Mouse (Mus musculus) adrenal gland (tissue): ENCODE data around the gene Olfr764-ps1.
"Not testable (repeated sequence)": the region's sequence is repeated elsewhere in the genome, so short reads cannot be mapped to it uniquely, and the experiment has no call there.

ENCODE experiments used
- intact Hi-C: fragments of 180-260 bp; cut with DNase I; formaldehyde crosslinking; loops from one replicate; pipeline ENCODE4 v1.15.1; 2025
- long read RNA-seq, 2 experiments: library from polyadenylated mRNA; unstranded; transcript quantifications; one replicate each; pipeline ENCODE4 v2.0.0; 2020; ENCODE audit warnings: borderline replicate concordance in 1 of 2; ENCODE audit not compliant: insufficient replicate concordance in 1 of 2

Olfr764-ps1 gene
- long read RNA-seq, experiment 1, result 0 reads
- long read RNA-seq, experiment 2, result 0 reads

DNA sequence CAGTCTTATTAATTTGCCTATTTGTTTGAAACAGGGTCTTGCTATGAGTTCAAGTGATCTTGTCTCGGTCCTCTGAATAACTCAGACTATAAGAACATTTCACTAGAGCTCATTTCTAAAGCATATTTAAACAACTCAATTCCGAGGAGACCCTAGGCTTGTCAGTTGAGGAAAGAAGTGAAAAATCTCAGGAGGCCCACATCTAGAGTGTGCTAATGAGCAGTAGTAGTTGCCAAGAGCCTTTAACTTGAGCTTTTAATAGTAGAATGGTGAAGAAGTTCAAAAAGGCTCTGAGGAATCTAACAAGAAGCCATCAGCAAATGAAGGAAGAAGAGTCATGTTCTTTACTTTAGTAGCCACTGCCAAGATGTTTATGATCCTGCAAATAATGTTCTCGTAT, at the start of gene Olfr764-ps1:
Gene Olfr764-ps1, minus strand, starts transcription at position 101 of the 400 bp plus-strand sequence.
- intact Hi-C loops, result no loop called here

DNA sequence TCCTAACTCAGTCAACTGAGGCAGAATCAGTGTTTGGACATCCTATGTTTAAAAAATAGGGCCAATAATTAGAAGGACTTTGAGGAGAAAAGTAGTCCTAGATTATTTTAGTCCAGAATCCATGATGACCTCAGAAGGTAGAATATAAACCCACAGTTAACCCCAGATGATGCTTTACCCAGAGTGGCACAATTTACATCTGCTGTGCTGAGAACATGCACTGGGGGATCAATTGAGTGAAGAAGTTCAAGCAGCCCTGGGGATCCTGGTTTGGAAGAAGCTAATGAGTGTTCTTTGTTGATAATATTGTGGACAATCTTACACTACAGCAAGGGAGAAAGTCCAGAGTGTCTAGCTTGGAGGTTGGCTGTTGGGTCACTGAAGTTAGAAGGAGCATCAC, 43.1 kb upstream of the Olfr764-ps1 start, which contains the start of gene Olfr767:
Gene Olfr767, minus strand, starts transcription at position 101 of the 400 bp plus-strand sequence.
- intact Hi-C loops, result not testable (repeated sequence)

DNA sequence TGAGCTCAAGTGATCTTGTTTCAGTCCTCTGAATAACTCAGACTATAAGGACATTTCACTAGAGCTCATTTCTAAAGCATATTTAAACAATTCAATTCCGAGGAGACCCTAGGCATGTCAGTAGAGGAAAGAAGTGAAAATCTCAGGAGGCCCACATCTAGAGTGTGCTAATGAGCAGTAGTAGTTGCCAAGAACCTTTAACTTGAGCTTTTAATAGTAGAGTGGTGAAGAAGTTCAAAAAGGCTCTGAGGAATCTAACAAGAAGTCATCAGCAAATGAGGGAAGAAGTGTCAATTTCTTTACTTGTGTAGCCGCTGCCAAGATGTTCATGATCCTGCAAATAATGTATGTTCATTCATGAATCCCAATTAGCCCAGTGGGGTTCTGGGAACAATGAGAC, 29.2 kb upstream of the Olfr764-ps1 start, which contains the start of gene Olfr766-ps1:
Gene Olfr766-ps1, minus strand, starts transcription at position 101 of the 400 bp plus-strand sequence.
- intact Hi-C loops, result no loop called here

DNA sequence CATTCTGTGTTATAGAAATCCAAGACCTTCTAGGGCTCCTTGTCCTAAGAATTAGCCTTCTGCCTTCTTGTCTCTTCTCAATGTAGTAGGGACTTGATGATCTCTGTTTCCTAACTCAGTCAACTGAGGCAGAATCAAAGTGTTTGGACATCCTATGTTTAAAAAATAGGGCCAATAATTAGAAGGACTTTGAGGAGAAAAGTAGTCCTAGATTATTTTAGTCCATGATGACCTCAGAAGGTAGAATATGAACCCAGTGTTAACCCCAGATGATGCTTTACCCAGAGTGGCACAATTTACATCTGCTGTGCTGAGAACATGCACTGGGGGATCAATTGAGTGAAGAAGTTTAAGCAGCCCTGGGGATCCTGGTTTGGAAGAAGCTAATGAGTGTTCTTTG, 10.2 kb upstream of the Olfr764-ps1 start, which contains the start of gene Olfr765:
Gene Olfr765, minus strand, starts transcription at position 101 of the 400 bp plus-strand sequence.
- intact Hi-C loops, result not testable (repeated sequence)

DNA sequence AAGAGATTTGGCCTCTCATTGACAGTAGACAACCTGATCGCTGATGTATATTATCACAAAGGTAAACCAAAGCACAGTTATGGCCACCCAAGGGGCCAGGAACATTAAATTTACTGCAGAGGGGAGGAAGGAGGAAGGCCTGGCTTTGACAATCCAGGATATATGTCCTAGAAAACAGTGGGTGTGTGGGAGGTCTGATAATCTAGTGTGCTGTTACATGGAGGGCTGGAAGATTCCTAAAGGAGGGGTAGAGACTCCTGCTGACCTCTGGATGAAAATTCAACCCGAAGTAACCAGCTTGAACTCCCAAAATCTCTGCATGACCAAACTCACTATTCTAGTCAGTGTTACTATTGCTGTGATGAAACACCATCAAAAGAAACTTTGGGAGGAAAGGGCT, 11.4 kb downstream of the Olfr764-ps1 start:
- intact Hi-C loops, result loop anchor here (10.0 kb wide), 1 partner anchor 1066 kb away; no protein-coding TSS in a partner anchor

DNA sequence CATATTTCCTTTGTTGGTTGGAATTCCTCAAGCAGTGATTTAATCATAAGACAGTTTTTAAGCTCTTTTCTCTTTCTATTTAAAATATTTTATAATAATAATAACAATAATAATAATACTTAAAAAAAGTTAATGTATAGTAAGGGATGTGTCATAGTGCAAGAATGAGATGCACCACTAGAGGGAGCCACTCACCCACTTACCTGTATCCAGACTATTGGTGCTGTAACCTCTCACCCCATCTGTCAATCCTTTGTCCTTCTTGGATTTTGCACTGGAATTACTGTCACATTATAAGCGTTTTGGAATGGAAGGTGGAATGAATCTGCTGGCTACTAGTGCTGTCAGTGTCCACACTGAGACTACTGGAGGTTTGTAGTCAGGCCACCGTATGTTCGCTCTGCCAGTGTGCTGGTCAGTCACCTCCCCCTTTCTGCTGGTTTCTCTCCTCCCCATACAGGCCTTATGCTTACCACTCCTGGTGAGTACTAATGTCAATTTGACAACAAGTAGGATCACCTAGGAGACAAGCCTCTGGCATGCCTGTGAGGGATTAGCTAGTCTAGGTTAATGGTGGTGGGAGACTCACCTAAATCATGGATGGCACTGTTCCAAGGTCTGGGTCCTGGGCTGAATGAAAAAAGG, 13.6 kb downstream of the Olfr764-ps1 start:
- intact Hi-C loops, result loop anchor here (10.0 kb wide), 1 partner anchor 1069 kb away; no protein-coding TSS in a partner anchor

DNA sequence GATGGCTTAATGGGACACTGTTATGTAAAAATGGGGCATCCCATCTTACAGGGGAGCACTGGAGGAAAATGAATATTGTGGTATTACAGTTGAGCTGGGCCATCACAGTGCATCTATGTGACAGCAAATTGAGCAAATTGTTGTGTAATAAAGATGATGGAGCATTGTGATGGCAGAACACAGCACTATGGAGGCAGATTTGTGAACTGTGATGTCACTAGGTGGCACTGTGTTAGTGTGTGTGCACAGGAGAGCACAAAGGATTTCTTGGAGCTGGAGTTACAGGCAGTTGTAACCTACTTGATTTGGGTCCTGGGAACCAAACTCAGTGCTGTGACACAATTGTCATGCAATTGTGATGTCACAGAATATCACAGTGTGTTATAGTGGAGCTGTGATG, 16.4 kb downstream of the Olfr764-ps1 start:
- intact Hi-C loops, result loop anchor here (10.0 kb wide), 1 partner anchor 1071 kb away; no protein-coding TSS in a partner anchor

DNA sequence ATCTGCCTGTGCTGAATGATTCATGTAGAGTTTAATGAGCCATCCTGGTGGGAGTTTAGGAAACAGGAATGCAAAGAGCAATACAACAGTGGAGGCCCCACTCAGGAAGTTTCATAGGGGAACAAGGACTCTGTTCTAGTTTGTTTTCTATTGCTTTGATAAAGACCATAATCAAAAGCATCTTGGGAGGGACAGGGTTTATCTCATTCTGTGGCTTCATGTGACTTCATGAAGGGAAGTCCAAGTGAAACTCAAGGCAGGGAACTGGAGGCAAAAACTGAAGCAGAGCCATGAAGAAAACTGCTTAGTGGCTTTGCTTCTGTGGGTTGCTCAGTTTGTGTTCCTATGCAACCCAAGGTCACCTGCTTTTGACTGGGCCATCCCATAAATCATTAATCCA, 25.2 kb downstream of the Olfr764-ps1 start:
- intact Hi-C loops, result no loop called here

DNA sequence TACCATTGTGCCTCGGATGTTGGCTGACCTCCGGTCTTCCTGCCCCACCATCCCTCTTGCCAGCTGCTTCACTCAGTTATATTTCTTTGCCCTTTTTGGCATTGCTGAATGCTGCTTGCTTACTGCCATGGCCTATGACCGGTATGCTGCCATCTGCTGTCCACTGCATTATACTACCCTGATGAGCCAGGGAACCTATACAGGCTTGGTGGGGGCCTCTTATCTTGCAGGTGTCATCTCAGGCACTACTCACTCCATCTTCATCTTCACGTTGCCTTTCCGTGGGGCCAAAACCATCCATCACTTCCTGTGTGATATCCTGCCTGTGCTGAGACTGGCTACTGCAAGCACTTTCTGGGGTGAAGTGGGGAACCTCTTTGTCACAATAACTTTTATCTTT, 28.2 kb downstream of the Olfr764-ps1 start:
- intact Hi-C loops, result not testable (repeated sequence)

DNA sequence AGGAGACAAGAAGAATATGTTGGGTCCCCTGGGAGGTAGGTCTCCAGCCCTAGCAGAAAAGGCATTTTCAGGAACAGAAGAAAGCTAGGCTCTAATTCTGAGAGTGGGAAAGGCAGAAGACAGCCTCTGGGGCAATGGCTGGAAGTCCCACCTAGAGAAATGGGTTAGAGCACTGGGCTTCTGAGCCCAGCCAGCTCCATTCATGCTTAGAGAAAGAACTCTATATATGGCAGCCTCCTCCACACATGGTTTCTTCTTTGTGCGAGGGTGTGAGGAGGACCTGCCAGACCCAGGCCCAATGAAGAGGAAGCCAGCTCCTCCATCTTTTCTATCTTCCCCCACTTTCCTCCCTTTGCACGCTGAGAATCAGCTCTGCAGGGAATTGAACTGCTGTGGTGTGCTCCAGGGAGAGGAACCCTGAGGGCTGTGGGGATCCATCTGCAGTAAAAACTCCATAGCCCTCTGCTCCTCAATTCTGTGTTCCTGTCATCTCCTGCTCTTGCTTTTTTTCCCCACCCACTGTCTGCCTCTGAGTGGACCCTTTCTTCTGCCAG, 29.3 kb downstream of the Olfr764-ps1 start, which contains the start of gene Olfr763:
Gene Olfr763, plus strand, starts transcription at position 504 of the 554 bp plus-strand sequence.
- intact Hi-C loops, result no loop called here

DNA sequence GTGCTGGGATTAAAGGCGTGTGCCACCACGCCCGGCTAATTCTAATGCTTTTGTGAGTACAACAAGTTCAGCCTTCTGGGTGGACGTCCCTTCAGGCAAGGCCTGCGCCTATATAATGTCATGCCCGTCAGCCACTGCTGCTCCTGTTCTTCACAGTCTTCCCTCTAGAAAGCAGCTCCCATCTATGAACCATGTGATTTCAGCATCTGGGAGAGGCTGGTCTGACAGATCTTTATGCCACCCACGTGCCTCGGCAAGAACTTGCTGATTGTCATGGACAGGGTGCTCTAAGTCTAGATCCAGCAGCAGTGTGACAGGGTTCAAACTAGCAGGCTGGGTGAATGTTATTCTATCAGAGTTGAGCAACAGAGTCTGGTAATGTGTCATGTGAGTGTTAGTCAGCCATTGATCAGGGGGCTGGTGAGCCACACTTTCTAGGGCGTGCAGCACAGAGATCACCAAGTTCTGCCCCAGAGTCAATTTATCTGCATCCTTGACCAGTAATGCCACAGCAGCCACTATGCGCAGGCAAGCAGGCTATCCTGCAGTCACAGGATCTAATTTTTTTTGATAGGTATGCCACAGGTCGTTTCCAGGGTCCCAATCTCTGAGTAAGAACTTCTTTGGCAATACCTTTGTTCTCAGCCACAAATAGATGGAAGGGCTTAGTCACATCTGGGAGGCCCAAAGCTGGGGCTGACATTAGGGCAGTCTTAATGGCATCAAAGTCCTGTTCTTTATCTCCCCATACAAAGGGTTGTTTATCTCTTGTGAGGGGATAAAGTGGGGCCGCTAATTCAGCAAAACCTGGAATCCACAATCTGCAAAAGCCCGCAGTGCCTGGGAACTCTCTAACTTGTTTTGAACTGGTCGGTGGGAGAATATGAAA, 35.4 kb downstream of the Olfr764-ps1 start:
- intact Hi-C loops, result no loop called here

DNA sequence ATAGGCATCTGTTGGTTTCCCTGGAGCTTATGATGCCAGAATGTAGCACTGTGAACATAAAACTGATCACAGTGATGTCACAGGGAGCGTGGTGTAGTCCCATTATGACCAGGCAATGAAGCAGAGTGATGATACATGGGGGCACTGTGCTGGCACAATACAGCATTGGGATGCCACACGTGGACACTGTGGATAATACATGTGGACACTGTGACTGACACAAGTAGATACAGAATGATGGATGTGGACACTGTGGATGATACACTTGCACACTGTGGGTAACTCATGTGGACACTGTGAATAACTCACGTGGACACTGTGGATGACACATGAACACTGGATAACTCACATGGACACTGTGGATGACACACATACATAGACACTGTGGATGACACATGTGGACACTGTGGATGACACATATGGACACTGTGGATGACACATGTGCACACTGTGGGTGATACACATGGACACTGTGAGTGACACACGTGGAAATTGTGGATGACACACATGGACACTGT, 43.1 kb downstream of the Olfr764-ps1 start:
- intact Hi-C loops, result no loop called here

DNA sequence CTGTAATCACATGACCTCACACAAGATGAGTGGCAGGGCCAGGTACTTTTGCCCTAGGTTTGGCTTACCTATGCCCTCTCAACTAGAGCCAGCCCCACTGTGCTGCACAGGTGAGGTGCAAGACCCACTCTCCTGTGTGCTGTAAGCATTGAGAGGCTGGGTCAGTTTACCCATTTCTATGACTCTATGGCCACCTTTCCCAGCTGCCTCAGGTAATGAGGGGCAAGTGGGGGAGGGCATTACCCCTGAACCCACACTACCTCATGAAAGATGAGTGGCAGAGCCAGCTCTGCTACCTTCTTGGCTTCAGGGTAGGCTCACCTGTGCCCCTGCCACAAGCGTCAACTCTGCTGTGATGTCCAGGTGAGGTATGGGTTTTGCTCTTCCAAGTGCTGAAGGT, 43.9 kb downstream of the Olfr764-ps1 start:
- intact Hi-C loops, result no loop called here

DNA sequence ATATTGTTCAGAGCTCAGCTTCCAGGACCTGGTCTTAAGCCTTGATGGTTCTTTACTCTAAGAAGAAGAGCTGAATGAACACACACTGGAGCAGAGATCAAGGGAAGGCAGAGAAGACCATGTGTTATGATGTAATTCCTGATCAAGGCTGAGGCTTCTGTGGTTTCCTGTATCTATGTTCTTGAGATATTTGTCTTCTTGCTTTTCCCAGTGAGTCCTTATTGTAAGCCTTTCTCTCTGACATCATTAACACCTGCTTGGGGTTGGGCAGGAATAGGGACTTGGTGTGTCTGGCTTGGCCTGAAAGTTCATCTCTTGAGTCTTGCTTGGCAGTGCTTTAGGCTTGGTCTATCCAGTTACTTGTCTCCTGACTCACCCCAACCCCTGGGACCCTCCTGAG, 48.7 kb downstream of the Olfr764-ps1 start:
- intact Hi-C loops, result no loop called here

DNA sequence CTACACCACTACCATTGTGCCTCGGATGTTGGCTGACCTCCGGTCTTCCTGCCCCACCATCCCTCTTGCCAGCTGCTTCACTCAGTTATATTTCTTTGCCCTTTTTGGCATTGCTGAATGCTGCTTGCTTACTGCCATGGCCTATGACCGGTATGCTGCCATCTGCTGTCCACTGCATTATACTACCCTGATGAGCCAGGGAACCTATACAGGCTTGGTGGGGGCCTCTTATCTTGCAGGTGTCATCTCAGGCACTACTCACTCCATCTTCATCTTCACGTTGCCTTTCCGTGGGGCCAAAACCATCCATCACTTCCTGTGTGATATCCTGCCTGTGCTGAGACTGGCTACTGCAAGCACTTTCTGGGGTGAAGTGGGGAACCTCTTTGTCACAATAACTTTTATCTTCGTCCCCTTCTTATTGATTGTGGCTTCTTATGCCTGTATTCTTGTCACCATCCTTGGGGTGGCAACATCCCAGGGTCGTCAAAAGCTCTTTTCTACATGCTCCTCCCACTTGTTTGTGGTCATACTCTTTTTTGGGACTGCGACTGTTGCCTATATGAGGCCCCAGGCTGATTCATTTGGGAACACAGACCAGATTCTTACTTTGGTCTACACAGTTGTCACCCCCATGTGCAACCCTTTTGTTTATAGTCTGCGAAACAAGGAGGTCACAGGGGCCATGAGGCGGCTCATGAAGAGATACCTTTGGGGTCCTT, 49.4 kb downstream of the Olfr764-ps1 start:
- intact Hi-C loops, result not testable (repeated sequence)

DNA sequence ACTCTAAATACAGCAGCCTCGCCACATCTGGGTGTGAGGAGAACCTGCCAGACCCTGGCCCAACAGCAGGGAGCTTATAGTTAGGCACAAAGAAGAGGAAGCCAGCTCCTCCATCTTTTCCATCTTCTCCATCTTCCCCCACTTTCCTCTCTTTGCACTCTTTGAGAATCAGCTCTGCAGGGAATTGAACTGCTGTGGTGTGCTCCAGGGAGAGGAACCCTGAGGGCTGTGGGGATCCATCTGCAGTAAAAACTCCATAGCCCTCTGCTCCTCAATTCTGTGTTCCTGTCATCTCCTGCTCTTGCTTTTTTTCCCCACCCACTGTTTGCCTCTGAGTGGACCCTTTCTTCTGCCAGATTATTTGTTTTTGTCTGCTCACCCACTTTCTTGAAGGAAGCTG, 50.6 kb downstream of the Olfr764-ps1 start, which contains the start of gene Olfr9:
Gene Olfr9, plus strand, starts transcription at position 301 of the 400 bp plus-strand sequence.
- intact Hi-C loops, result not testable (repeated sequence)
